Mouse (Mus musculus): ENCODE results near the gene Pde11a. TPM values are rescaled to one million over a fixed set of nuclear protein-coding genes. Genes with fewer than 3 reads are reported as not detected.

Pde11a gene
- polyA plus RNA-seq, 1 experiment from 2014 or later: 0.11 TPM

DNA sequence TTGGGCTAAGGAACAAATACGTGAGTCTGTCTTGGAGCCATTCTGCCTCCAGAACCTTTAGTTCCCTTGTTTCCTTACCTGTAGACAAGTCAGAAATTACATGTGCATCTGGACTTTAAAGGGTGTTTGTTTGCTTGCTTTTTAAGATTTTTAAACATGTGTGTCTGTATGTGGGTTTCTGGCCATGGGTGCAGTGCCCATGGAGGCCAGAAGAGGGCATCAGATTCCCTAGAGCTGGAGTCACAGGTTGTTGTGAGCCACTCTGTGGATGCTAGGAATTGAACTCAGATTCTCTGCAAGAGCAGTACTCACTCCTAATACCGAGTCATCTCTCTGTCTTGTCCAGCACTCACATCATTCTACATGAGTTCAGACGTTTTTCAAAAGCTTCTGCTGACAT, 53.4 kb downstream of the Pde11a start:
- H3K9ac ChIP-seq (ENCODE audit: low read depth, low read length): no peak overlapping the region
- no peak overlapping the region for H3K4me2 ChIP-seq
- no peaks in the 10 kb centered on the region for H3K36me3 ChIP-seq (ENCODE audit: control insufficient read depth, insufficient read depth, low read length)
- H3K27ac ChIP-seq (ENCODE audit: low read depth, low read length): no peak overlapping the region
- no peaks in the 10 kb centered on the region for H3K27me3 ChIP-seq (ENCODE audit: control insufficient read depth, insufficient read depth, low read length)
- no peaks in the 10 kb centered on the region for H3K4me1 ChIP-seq (ENCODE audit: control insufficient read depth, insufficient read depth, low read length)
- no peaks in the 10 kb centered on the region for H3K9me3 ChIP-seq (replicated peaks; ENCODE audit: control insufficient read depth, low read length)
- no peak overlapping the region for H3K4me3 ChIP-seq (ENCODE audit: low read depth, low read length)
- no peak for ATAC-seq (replicated peaks; ENCODE audit: insufficient number of reproducible peaks, low FRiP score, low TSS enrichment)
- WGBS (ENCODE audit: insufficient replicate concordance): 82% methylated on average over 3 of the region's 3 CpGs

DNA sequence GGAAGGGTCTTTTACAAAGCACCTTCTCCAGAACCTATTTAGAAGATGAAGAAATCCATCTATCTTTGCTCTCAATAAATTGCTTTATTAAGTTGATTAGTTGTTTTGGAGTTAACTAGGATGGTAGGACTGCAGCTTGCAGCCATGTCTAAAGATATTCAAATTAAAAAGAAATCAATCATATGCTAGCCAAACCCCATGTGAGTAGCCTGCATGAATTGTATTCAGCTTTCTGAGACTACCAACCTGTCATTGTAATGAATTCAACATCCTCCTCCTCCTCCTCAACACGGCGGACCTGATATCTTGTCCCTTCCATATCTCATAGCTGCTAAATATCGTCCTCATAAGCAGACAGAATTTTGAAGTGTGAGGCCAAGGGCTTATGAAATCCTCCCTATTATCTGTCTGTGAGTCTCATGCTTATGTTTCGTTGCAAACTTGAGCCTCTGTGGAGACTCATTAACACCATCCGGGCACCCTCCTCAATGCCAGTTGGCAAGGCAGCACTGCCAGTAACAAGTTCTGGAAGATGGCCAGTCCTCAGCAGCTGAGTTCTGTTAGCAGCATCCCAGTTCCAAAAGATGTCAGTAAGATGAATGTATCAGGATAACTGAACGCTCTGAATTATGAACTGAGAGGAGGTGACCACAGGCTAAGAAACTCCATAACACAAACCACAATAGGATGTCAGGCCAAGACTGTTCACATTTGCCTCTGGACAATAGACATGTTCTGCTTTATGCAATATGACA, 55.0 kb downstream of the Pde11a start:
- ATAC-seq (replicated peaks; ENCODE audit: insufficient number of reproducible peaks, low FRiP score, low TSS enrichment): no peak
- Histone ChIP-seq H3K4me1 (ENCODE audit: control insufficient read depth, insufficient read depth, low read length) (no peaks in the 10 kb centered on the region), H3K36me3 (ENCODE audit: control insufficient read depth, insufficient read depth, low read length) (no peaks in the 10 kb centered on the region), H3K27me3 (ENCODE audit: control insufficient read depth, insufficient read depth, low read length) (no peaks in the 10 kb centered on the region), H3K4me2 (no peak overlapping the region), H3K4me3 (ENCODE audit: low read depth, low read length) (no peak overlapping the region), H3K27ac (ENCODE audit: low read depth, low read length) (no peak overlapping the region), H3K9me3 (replicated peaks; ENCODE audit: control insufficient read depth, low read length) (no peaks in the 10 kb centered on the region), H3K9ac (ENCODE audit: low read depth, low read length) (no peak overlapping the region)
- 83% methylated on average over 6 of the region's 6 CpGs for WGBS (ENCODE audit: insufficient replicate concordance)

DNA sequence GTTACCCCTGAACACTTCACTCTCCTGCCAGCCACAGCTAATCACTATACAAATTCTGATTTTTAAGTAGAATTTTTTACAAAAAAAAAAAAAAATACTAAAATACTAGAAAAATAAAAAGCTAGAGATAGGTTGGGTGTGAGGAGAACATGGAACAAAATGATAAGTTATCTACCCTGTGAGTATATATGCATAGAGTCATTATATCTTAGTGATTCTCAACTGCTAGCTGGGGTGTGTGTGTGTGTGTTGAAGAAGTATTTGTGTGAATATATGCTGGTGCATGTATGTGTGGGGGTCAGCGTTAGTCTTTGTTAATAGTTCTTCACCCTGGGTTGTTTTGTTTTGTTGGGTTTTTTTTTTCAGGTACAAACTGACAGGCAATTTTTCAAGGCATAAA, 69.1 kb downstream of the Pde11a start:
- H3K4me1 ChIP-seq (ENCODE audit: control insufficient read depth, insufficient read depth, low read length): no peaks in the 10 kb centered on the region
- H3K9me3 ChIP-seq (replicated peaks; ENCODE audit: control insufficient read depth, low read length): no peaks in the 10 kb centered on the region
- no peak overlapping the region for H3K27ac ChIP-seq (ENCODE audit: low read depth, low read length)
- H3K4me3 ChIP-seq (ENCODE audit: low read depth, low read length): no peak overlapping the region
- ATAC-seq (replicated peaks; ENCODE audit: insufficient number of reproducible peaks, low FRiP score, low TSS enrichment): no peak
- 74% methylated on average over 1 of the region's 1 CpGs for WGBS (ENCODE audit: insufficient replicate concordance)
- no peak overlapping the region for H3K9ac ChIP-seq (ENCODE audit: low read depth, low read length)
- no peaks in the 10 kb centered on the region for H3K36me3 ChIP-seq (ENCODE audit: control insufficient read depth, insufficient read depth, low read length)
- H3K4me2 ChIP-seq: no peak overlapping the region
- H3K27me3 ChIP-seq (ENCODE audit: control insufficient read depth, insufficient read depth, low read length): no peaks in the 10 kb centered on the region

DNA sequence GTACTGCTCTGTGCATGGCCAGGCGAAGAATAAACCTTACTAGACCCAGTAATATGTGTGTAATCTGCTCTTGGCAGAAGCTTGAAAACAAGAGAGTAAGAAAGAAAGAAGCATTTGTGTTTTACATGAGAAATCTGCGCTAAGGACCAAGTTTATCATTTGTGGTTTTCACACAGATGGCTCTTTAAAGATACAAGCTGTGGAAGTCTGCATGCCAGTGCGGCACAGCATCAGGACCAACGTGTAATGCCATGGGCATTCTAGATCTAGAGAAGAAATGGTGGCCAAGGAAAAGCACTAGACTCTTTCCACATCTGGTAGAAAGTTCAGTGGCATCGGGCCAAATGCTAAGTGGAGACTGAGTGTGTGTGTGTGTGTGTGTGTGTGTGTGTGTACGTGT, 71.2 kb downstream of the Pde11a start:
- WGBS (ENCODE audit: insufficient replicate concordance): 76% methylated on average over 6 of the region's 6 CpGs
- ATAC-seq (replicated peaks; ENCODE audit: insufficient number of reproducible peaks, low FRiP score, low TSS enrichment): no peak
- H3K4me3 ChIP-seq (ENCODE audit: low read depth, low read length): no peak overlapping the region
- no peaks in the 10 kb centered on the region for H3K4me1 ChIP-seq (ENCODE audit: control insufficient read depth, insufficient read depth, low read length)
- H3K27ac ChIP-seq (ENCODE audit: low read depth, low read length): no peak overlapping the region
- H3K9ac ChIP-seq (ENCODE audit: low read depth, low read length): no peak overlapping the region
- no peaks in the 10 kb centered on the region for H3K27me3 ChIP-seq (ENCODE audit: control insufficient read depth, insufficient read depth, low read length)
- H3K36me3 ChIP-seq (ENCODE audit: control insufficient read depth, insufficient read depth, low read length): no peaks in the 10 kb centered on the region
- no peak overlapping the region for H3K4me2 ChIP-seq
- H3K9me3 ChIP-seq (replicated peaks; ENCODE audit: control insufficient read depth, low read length): no peaks in the 10 kb centered on the region

DNA sequence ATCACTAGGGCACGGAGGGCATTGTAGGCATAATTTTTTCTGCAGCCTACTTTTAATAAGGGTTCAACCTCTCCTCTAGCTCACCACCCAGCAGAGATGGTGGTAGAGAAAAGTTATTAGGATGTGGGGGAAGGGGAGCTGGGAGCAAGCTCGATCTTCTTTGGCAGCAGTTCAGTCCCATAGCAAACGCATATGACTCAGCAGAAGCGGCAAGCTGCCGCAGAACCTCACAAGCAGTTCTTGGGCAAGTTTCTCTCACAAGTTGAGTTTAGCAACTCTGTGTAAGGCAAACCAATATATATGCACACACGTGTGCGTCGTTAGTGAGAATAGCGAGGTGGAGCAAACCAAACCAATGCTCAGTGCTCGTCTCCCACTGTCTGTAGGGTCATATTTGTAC, 72.0 kb downstream of the Pde11a start:
- H3K4me3 ChIP-seq (ENCODE audit: low read depth, low read length): no peak overlapping the region
- no peak overlapping the region for H3K9ac ChIP-seq (ENCODE audit: low read depth, low read length)
- H3K4me2 ChIP-seq: no peak overlapping the region
- H3K4me1 ChIP-seq (ENCODE audit: control insufficient read depth, insufficient read depth, low read length): no peaks in the 10 kb centered on the region
- H3K9me3 ChIP-seq (replicated peaks; ENCODE audit: control insufficient read depth, low read length): no peaks in the 10 kb centered on the region
- H3K27ac ChIP-seq (ENCODE audit: low read depth, low read length): no peak overlapping the region
- ATAC-seq (replicated peaks; ENCODE audit: insufficient number of reproducible peaks, low FRiP score, low TSS enrichment): no peak
- 81% methylated on average over 10 of the region's 10 CpGs for WGBS (ENCODE audit: insufficient replicate concordance)
- no peaks in the 10 kb centered on the region for H3K36me3 ChIP-seq (ENCODE audit: control insufficient read depth, insufficient read depth, low read length)
- no peaks in the 10 kb centered on the region for H3K27me3 ChIP-seq (ENCODE audit: control insufficient read depth, insufficient read depth, low read length)

DNA sequence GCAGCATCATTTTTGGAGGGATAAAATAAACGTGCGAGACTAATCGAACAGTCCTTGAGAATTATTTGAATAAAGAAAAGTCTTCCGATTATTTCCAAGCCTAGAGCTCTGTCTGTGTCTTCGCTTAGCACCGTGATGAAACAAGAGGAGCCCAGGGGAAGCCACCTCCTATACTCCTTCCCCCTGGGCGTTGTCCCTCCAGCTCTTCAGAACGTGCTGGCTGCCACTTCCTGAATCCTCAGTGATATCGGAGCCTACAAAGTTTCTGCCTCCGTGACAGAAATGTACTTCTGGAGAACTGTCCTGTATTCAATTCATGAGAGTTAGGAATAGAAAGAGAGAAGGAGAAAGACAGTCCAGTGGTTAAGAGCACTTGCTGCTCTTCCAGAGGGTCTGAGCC, 74.3 kb downstream of the Pde11a start:
- Histone ChIP-seq H3K4me2 (no peak overlapping the region), H3K9ac (ENCODE audit: low read depth, low read length) (no peak overlapping the region), H3K36me3 (ENCODE audit: control insufficient read depth, insufficient read depth, low read length) (no peaks in the 10 kb centered on the region), H3K27ac (ENCODE audit: low read depth, low read length) (no peak overlapping the region), H3K9me3 (replicated peaks; ENCODE audit: control insufficient read depth, low read length) (no peaks in the 10 kb centered on the region), H3K27me3 (ENCODE audit: control insufficient read depth, insufficient read depth, low read length) (no peaks in the 10 kb centered on the region), H3K4me3 (ENCODE audit: low read depth, low read length) (no peak overlapping the region), H3K4me1 (ENCODE audit: control insufficient read depth, insufficient read depth, low read length) (no peaks in the 10 kb centered on the region)
- no peak for ATAC-seq (replicated peaks; ENCODE audit: insufficient number of reproducible peaks, low FRiP score, low TSS enrichment)
- 64% methylated on average over 10 of the region's 10 CpGs for WGBS (ENCODE audit: insufficient replicate concordance)

DNA sequence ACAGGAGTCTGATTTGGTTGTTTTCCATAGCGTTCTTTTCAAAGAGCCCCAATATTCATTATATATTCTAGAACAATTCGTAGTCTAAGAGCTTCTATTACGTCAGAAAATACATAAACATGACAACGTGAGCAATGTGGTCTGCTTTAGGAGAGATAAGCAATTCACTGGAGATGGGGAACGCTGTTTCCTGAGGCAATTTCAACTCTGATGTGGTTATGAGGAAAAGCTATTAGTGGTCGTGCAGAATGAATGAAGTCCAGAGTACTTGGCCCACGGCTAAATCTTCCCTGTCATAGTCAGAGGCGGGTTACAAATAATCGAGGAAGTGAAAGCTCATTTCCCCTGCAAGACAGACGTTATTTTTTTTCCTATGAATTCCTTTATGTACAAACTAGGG, 75.9 kb downstream of the Pde11a start:
- Histone ChIP-seq H3K9ac (ENCODE audit: low read depth, low read length) (no peak overlapping the region), H3K4me2 (no peak overlapping the region), H3K27me3 (ENCODE audit: control insufficient read depth, insufficient read depth, low read length) (no peaks in the 10 kb centered on the region), H3K9me3 (replicated peaks; ENCODE audit: control insufficient read depth, low read length) (no peaks in the 10 kb centered on the region), H3K4me1 (ENCODE audit: control insufficient read depth, insufficient read depth, low read length) (no peaks in the 10 kb centered on the region), H3K4me3 (ENCODE audit: low read depth, low read length) (no peak overlapping the region), H3K27ac (ENCODE audit: low read depth, low read length) (no peak overlapping the region), H3K36me3 (ENCODE audit: control insufficient read depth, insufficient read depth, low read length) (no peaks in the 10 kb centered on the region)
- 72% methylated on average over 10 of the region's 10 CpGs for WGBS (ENCODE audit: insufficient replicate concordance)
- no peak for ATAC-seq (replicated peaks; ENCODE audit: insufficient number of reproducible peaks, low FRiP score, low TSS enrichment)

DNA sequence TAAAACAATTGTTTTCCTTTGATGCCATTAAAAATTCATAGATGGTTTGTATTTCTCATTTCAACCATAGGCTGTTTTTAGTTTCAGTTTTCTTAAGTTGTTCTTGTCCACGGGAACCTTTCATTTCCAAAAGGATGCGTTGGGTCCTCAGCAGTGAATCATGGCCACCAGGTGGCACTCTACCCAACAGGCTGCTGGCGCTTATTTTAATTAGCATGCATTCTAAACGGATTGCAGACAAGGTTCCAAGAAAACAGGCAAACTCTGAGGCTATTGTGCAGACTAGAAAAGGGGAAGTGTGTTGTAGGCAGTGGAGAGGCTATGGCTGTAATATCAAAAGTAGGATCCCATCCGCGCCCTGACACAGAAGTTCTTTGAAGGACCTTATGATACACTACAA, 83.7 kb downstream of the Pde11a start:
- ATAC-seq (replicated peaks; ENCODE audit: insufficient number of reproducible peaks, low FRiP score, low TSS enrichment): no peak
- Histone ChIP-seq H3K9ac (ENCODE audit: low read depth, low read length) (no peak overlapping the region), H3K36me3 (ENCODE audit: control insufficient read depth, insufficient read depth, low read length) (no peaks in the 10 kb centered on the region), H3K4me2 (no peak overlapping the region), H3K27me3 (ENCODE audit: control insufficient read depth, insufficient read depth, low read length) (no peaks in the 10 kb centered on the region), H3K9me3 (replicated peaks; ENCODE audit: control insufficient read depth, low read length) (no peaks in the 10 kb centered on the region), H3K4me3 (ENCODE audit: low read depth, low read length) (no peak overlapping the region), H3K27ac (ENCODE audit: low read depth, low read length) (no peak overlapping the region), H3K4me1 (ENCODE audit: control insufficient read depth, insufficient read depth, low read length) (no peaks in the 10 kb centered on the region)
- 47% methylated on average over 6 of the region's 6 CpGs for WGBS (ENCODE audit: insufficient replicate concordance)

DNA sequence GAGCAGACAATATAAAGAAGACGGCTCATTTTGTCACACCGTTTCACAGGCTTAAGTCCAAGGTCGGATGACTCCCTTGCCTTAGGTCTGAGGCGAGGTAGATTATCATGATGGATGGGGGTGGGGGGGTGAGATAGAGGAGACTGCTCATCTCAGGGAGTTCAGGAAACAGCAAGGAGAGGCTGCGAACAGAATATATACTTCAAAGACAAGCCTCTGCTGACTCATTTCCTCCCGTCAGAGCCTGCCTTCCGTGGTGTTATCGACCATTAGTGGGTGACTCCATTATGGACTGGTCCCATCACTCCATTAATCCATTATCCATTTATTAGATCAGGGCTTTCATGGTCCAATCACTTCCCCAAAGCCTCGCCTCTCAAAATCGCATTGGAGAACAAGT, 87.2 kb downstream of the Pde11a start:
- Histone ChIP-seq H3K4me1 (ENCODE audit: control insufficient read depth, insufficient read depth, low read length) (no peaks in the 10 kb centered on the region), H3K9me3 (replicated peaks; ENCODE audit: control insufficient read depth, low read length) (no peaks in the 10 kb centered on the region), H3K9ac (ENCODE audit: low read depth, low read length) (no peak overlapping the region), H3K27ac (ENCODE audit: low read depth, low read length) (no peak overlapping the region), H3K27me3 (ENCODE audit: control insufficient read depth, insufficient read depth, low read length) (no peaks in the 10 kb centered on the region), H3K36me3 (ENCODE audit: control insufficient read depth, insufficient read depth, low read length) (no peaks in the 10 kb centered on the region), H3K4me3 (ENCODE audit: low read depth, low read length) (no peak overlapping the region), H3K4me2 (no peak overlapping the region)
- ATAC-seq (replicated peaks; ENCODE audit: insufficient number of reproducible peaks, low FRiP score, low TSS enrichment): no peak
- 68% methylated on average over 10 of the region's 10 CpGs for WGBS (ENCODE audit: insufficient replicate concordance)

Data from heart, embryonic 11.5 days (tissue).